Mouse (Mus musculus): ENCODE data around the gene Phactr4.

GRCm38 (mm10) chr4:132341451-132341850, 80.8 kb downstream of the Phactr4 start:
- TF ChIP-seq CTCF (IDR thresholded peaks at IDR 0.05; ENCODE audit: extremely low read depth, insufficient read length, insufficient replicate concordance, low read depth, low read length) (no peak), POLR2A (IDR thresholded peaks at IDR 0.05; ENCODE audit: low read depth, low read length) (no peak)
